Mouse (Mus musculus) c-Kit-negative CD71-positive TER-119-positive erythroid progenitor cells, embryonic 14.5 days (primary cell): ENCODE data around the gene Pitpnm1.

ENCODE experiments used
- DNase-seq: peaks from one replicate; pipeline ENCODE4 v3.0.0-alpha.2; 2013; ENCODE audit warnings: low read depth, low spot score

Gene Pitpnm1

GRCm38 (mm10) chr19:4155223-4156072 is 55.6 kb downstream of the Pitpnm1 start:
- DNase-seq: no peak

GRCm38 (mm10) chr19:4156073-4156579 is 56.3 kb downstream of the Pitpnm1 start:
- no peak for DNase-seq

- no peak for DNase-seq
Observed at GRCm38 (mm10) chr19:4156771-4157170, 57.0 kb downstream of the Pitpnm1 start.

GRCm38 (mm10) chr19:4159049-4159448 is 59.3 kb downstream of the Pitpnm1 start:
- DNase-seq: no peak

GRCm38 (mm10) chr19:4162646-4163542 is 63.1 kb downstream of the Pitpnm1 start, which contains the start of gene Rps6kb2:
Gene Rps6kb2 (minus strand): TSS chr19:4163354.
- DNase-seq: peak; percentile 90

GRCm38 (mm10) chr19:4163543-4163887 is 63.7 kb downstream of the Pitpnm1 start:
- no peak for DNase-seq
